Mouse (Mus musculus) lung, embryonic 16.5 days (tissue): Measurements from ENCODE around the gene Trim46. TPM values are rescaled to one million over a fixed set of nuclear protein-coding genes. Genes with fewer than 3 reads are reported as not detected.

Source experiments
- ATAC-seq: fragments of 200-750 bp; cut with Nextera tagmentation; 2 replicates; pipeline ENCODE4 v1.8.0; 2017; ENCODE audit warnings: low read depth, mild to moderate bottlenecking, moderate library complexity
- H3K27ac ChIP-seq: fragments of 300-500 bp; sonication (generic); 2 replicates; pipeline ENCODE4 v1.5.1; 2014; ENCODE audit warnings: mild to moderate bottlenecking, control low read depth, low read length
- H3K27me3 ChIP-seq: fragments of 300-500 bp; sonication (generic); 2 replicates; pipeline ENCODE4 v1.6.1; 2014; ENCODE audit warnings: low read depth, low read length, mixed read lengths; ENCODE audit not compliant: control insufficient read depth, insufficient read depth
- H3K36me3 ChIP-seq: fragments of 300-500 bp; sonication (generic); 2 replicates; pipeline ENCODE4 v1.6.1; 2014; ENCODE audit warnings: low read length; ENCODE audit not compliant: control insufficient read depth, insufficient read depth
- H3K4me1 ChIP-seq: fragments of 300-500 bp; sonication (generic); replicated peaks from 2 replicates; pipeline ENCODE4 v1.6.1; 2014; ENCODE audit warnings: low read length, mixed read lengths; ENCODE audit not compliant: control insufficient read depth, insufficient read depth
- H3K4me2 ChIP-seq: fragments of 300-500 bp; sonication (generic); 2 replicates; pipeline ENCODE4 v1.6.1; 2014; ENCODE audit warnings: low read depth, low read length, control low read depth
- H3K4me3 ChIP-seq: fragments of 300-500 bp; sonication (generic); 2 replicates; pipeline ENCODE4 v1.5.1; 2014; ENCODE audit warnings: mild to moderate bottlenecking, low read length, control low read depth
- H3K9ac ChIP-seq: fragments of 300-500 bp; sonication (generic); 2 replicates; pipeline ENCODE4 v1.6.1; 2014; ENCODE audit warnings: low read length, control low read depth
- H3K9me3 ChIP-seq: fragments of 300-500 bp; sonication (generic); 2 replicates; pipeline ENCODE4 v1.6.1; 2016; ENCODE audit warnings: low read length; ENCODE audit not compliant: control insufficient read depth
- WGBS: fragments of 180-500 bp; shearing (Covaris S2); extraction: QIAGEN DNeasy Blood & Tissue Kit; methylation state at CpG from one replicate; pipeline ENCODE4 v1.1.7; 2014; 5-methylcytosine and 5-hydroxymethylcytosine counted together
- polyA plus RNA-seq: library from polyadenylated mRNA; unstranded; fragments of >200 nt; fragmentation: Nextera tagmentation; extraction: Ambion mirVana; gene quantifications from 2 replicates; pipeline ENCODE4 v1.2.1, GENCODE M21; 2015

Trim46 gene
- 7.2 and 7.7 TPM in 2 replicates for polyA plus RNA-seq

- peak within 1 kb of the TSS; percentile 92 for H3K9ac ChIP-seq
- under 1% methylated on average over 42 of the region's 42 CpGs for WGBS
- peak within 1 kb of the TSS; percentile 76 for H3K27ac ChIP-seq
- H3K9me3 ChIP-seq = no peaks in the 10 kb centered on the region
- peaks cover 40% of the 10 kb centered on the region for H3K4me1 ChIP-seq
- peak; percentile 78 for ATAC-seq
- H3K4me3 ChIP-seq = peak within 1 kb of the TSS; percentile 89
- H3K36me3 ChIP-seq = peaks cover 3% of the 10 kb centered on the region; the same call in 1 of the 2 replicates
- H3K27me3 ChIP-seq = no peaks in the 10 kb centered on the region; the same call in 1 of the 2 replicates
- peak within 1 kb of the TSS; percentile 65 for H3K4me2 ChIP-seq
These were observed at the start of gene Trim46 for GRCm38 (mm10) chr3:89246261-89247100. TSS of gene Trim46 (minus strand) at chr3:89246309.

- no peak overlapping the region for H3K27ac ChIP-seq
- H3K4me1 ChIP-seq = peaks cover 4% of the 10 kb centered on the region; the same call in 1 of the 2 replicates
- H3K4me2 ChIP-seq = no peak overlapping the region
- H3K36me3 ChIP-seq = no peaks in the 10 kb centered on the region
- no peak overlapping the region for H3K4me3 ChIP-seq
- no peak overlapping the region for H3K9ac ChIP-seq
- ATAC-seq = no peak
- 81% methylated on average over 8 of the region's 8 CpGs for WGBS
- H3K9me3 ChIP-seq = no peaks in the 10 kb centered on the region
- H3K27me3 ChIP-seq = no peaks in the 10 kb centered on the region
These were observed 49.6 kb upstream of the Trim46 start for GRCm38 (mm10) chr3:89295685-89296230.

- ATAC-seq = no peak
- H3K36me3 ChIP-seq = no peaks in the 10 kb centered on the region
- 75% methylated on average over 5 of the region's 5 CpGs for WGBS
- no peaks in the 10 kb centered on the region for H3K27me3 ChIP-seq
- H3K9ac ChIP-seq = no peak overlapping the region
- H3K9me3 ChIP-seq = no peaks in the 10 kb centered on the region
- no peaks in the 10 kb centered on the region; the same call in 1 of the 2 replicates for H3K4me1 ChIP-seq
- H3K4me2 ChIP-seq = no peak overlapping the region
- no peak overlapping the region for H3K4me3 ChIP-seq
- H3K27ac ChIP-seq = no peak overlapping the region
These were observed 48.1 kb upstream of the Trim46 start for GRCm38 (mm10) chr3:89294195-89294594.

GRCm38 (mm10) chr3:89293247-89293918 is 47.3 kb upstream of the Trim46 start:
- Histone ChIP-seq H3K9me3 (no peaks in the 10 kb centered on the region), H3K27ac (no peak overlapping the region), H3K36me3 (no peaks in the 10 kb centered on the region), H3K27me3 (no peaks in the 10 kb centered on the region), H3K4me1 (no peaks in the 10 kb centered on the region; the same call in 1 of the 2 replicates), H3K9ac (no peak overlapping the region), H3K4me3 (no peak overlapping the region), H3K4me2 (no peak overlapping the region)
- 83% methylated on average over 11 of the region's 11 CpGs for WGBS
- no peak for ATAC-seq

- H3K4me3 ChIP-seq = no peak overlapping the region
These were observed 46.2 kb upstream of the Trim46 start for GRCm38 (mm10) chr3:89292303-89292702.

GRCm38 (mm10) chr3:89291874-89292273 is 45.8 kb upstream of the Trim46 start:
- H3K9ac ChIP-seq = no peak overlapping the region
- no peaks in the 10 kb centered on the region for H3K9me3 ChIP-seq
- H3K27me3 ChIP-seq = no peaks in the 10 kb centered on the region
- H3K36me3 ChIP-seq = no peaks in the 10 kb centered on the region
- WGBS = 48% methylated on average over 10 of the region's 10 CpGs
- no peak overlapping the region for H3K27ac ChIP-seq
- no peaks in the 10 kb centered on the region; the same call in 1 of the 2 replicates for H3K4me1 ChIP-seq
- ATAC-seq = no peak
- H3K4me3 ChIP-seq = no peak overlapping the region
- H3K4me2 ChIP-seq = no peak overlapping the region

More at GRCm38 (mm10) chr3:89292303-89292702, 46.2 kb upstream of the Trim46 start:
- Histone ChIP-seq H3K27ac (no peak overlapping the region), H3K4me1 (no peaks in the 10 kb centered on the region; the same call in 1 of the 2 replicates), H3K27me3 (no peaks in the 10 kb centered on the region), H3K9me3 (no peaks in the 10 kb centered on the region), H3K9ac (no peak overlapping the region), H3K36me3 (no peaks in the 10 kb centered on the region), H3K4me2 (no peak overlapping the region)
- WGBS = 64% methylated on average over 5 of the region's 5 CpGs
- ATAC-seq = no peak

- WGBS = 18% methylated on average over 7 of the region's 7 CpGs
- Histone ChIP-seq H3K27me3 (no peaks in the 10 kb centered on the region), H3K36me3 (no peaks in the 10 kb centered on the region), H3K4me3 (no peak overlapping the region), H3K4me1 (no peaks in the 10 kb centered on the region; the same call in none of the 2 replicates), H3K9me3 (no peaks in the 10 kb centered on the region), H3K27ac (no peak overlapping the region), H3K9ac (no peak overlapping the region), H3K4me2 (no peak overlapping the region)
- no peak for ATAC-seq
These were observed 42.4 kb upstream of the Trim46 start for GRCm38 (mm10) chr3:89288503-89288928.

- Histone ChIP-seq H3K36me3 (no peaks in the 10 kb centered on the region), H3K27ac (peak overlapping the region; percentile 6), H3K4me1 (no peaks in the 10 kb centered on the region; the same call in none of the 2 replicates), H3K4me3 (no peak overlapping the region), H3K9ac (no peak overlapping the region), H3K27me3 (no peaks in the 10 kb centered on the region), H3K4me2 (no peak overlapping the region), H3K9me3 (no peaks in the 10 kb centered on the region)
- WGBS = 46% methylated on average over 5 of the region's 5 CpGs
- no peak for ATAC-seq
These were observed 41.2 kb upstream of the Trim46 start for GRCm38 (mm10) chr3:89287286-89287685.

- ATAC-seq = no peak
- Histone ChIP-seq H3K4me1 (peaks cover 13% of the 10 kb centered on the region), H3K36me3 (no peaks in the 10 kb centered on the region), H3K4me3 (no peak overlapping the region), H3K27me3 (no peaks in the 10 kb centered on the region; the same call in none of the 2 replicates), H3K9me3 (no peaks in the 10 kb centered on the region), H3K4me2 (no peak overlapping the region), H3K27ac (no peak overlapping the region), H3K9ac (no peak overlapping the region)
- 55% methylated on average over 2 of the region's 2 CpGs for WGBS
These were observed 39.4 kb upstream of the Trim46 start for GRCm38 (mm10) chr3:89285526-89285925.
